Mouse (Mus musculus): Measurements from ENCODE around the gene Bpifb5. TPM values are rescaled to one million over a fixed set of nuclear protein-coding genes. Genes with fewer than 3 reads are reported as not detected.

Bpifb5 gene
- polyA plus RNA-seq (2012; rRNA removed; ENCODE audit: low replicate concordance): 0.13 and 18.8 TPM in 2 replicates

DNA sequence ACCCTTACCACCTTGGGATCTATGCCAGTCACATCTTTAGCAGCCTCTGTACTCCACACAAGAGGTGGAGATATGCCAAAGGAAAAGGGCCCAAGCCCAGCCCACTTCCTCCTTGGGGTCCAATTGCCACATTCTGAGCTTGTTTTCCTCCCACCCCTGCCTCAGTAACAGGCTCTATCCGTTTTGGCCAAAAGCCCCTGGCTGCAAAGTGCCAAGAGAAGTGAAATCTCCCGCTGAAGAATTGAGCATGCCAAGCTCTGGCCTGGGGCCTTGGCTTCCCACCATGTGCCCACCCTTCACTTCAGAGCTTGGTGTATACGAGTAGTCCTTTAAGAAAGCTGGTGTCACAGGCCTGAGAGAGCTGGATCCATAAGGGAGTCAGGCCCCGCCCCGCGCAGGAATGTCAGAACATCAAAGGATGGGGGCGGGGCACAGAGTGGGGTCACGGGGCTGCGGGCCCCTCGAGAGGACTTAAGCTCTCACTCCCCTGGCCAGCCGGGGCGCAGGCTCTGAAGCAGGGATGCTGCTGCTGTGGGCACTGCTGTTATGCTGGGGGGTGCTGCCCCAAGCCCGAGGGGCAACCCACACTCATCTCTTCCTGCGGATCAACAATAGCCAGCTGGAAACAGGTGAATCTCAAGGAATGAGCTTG lies at the start of gene Bpifb5:
Gene Bpifb5, plus strand, starts transcription at position 478 of the 652 bp plus-strand sequence.

DNA sequence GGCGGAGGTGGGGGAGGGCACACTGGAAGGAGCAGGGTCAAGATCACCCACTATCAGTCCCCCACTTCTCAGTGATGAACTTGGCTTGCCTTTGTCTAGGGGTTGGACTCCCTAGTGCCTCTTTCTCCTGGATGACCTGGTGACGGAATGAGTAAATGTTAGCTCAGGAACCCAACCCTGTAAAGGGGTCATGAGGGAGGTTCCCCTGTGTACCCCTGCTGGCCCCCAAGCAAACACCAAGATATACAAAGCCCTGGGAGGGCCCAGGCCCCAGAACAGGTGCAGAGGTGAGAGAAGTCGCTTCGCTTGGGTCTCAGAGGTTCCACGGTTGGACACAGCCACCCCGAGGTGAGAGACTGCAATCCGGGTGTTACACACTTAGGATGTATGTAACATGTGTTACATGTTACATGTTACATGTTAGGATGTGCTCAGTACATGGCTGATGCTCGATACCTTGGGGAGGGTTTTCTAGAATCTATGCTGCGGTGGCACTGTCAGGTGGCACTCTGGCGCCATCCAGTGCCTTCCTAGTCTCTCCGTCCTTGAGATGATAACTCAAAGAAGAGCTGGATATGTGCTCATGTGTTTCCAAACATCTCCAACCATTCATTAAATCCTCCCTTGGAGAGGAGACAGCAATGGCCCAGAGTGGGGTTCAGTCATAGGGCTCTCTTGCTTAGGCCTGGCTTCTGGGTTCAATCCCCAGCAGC lies 32.8 kb upstream of the Bpifb5 start, which contains the start of gene Bpifb1:
Gene Bpifb1, plus strand, starts transcription at position 273 of the 713 bp plus-strand sequence.

DNA sequence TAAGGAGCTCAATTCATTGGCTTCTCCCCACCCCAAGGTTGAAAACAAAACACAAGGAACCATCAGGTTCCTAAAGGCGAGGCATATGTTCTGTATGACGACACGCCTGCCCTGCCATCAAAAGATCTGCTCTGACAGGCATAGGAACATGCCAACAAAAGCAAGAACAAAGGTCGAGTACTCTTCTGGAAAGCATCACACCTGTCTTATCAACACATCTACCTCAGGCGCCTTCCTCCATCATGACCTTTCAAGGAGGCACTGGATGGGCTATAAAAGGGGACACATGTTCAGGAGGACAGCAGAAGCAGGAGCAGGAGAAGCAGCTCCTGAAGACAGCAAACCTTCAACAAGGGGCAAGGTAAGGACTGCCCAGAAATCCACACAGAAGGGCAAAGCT lies 34.0 kb downstream of the Bpifb5 start, which contains the start of gene Bpifb9a:
Gene Bpifb9a, plus strand, starts transcription at position 301 of the 400 bp plus-strand sequence.

Other genes starting within 250 kb of the Bpifb5 start
- not detected in 2 replicates for gene Bpifa6, start 248.8 kb upstream of the Bpifb5 start, polyA plus RNA-seq (2012; rRNA removed; ENCODE audit: low replicate concordance)
- not detected in 2 replicates for gene Bpifa2, start 215.5 kb upstream of the Bpifb5 start, polyA plus RNA-seq (2012; rRNA removed; ENCODE audit: low replicate concordance)
- not detected in 2 replicates for gene Bpifa3, start 93.4 kb upstream of the Bpifb5 start, polyA plus RNA-seq (2012; rRNA removed; ENCODE audit: low replicate concordance)
- gene Bpifa1, start 80.9 kb upstream of the Bpifb5 start, polyA plus RNA-seq (2012; rRNA removed; ENCODE audit: low replicate concordance): 0.10 TPM in 1 of 2 replicates, not detected in the other
- gene Bpifa5, start 61.1 kb upstream of the Bpifb5 start, polyA plus RNA-seq (2012; rRNA removed; ENCODE audit: low replicate concordance): not detected in 2 replicates
- 0.09 and 0.54 TPM in 2 replicates for gene Bpifb1, start 32.9 kb upstream of the Bpifb5 start, polyA plus RNA-seq (2012; rRNA removed; ENCODE audit: low replicate concordance)
- gene Bpifb9a, start 34.1 kb downstream of the Bpifb5 start, polyA plus RNA-seq (2012; rRNA removed; ENCODE audit: low replicate concordance): not detected in 2 replicates
- not detected in 2 replicates for gene Bpifb9b, start 83.5 kb downstream of the Bpifb5 start, polyA plus RNA-seq (2012; rRNA removed; ENCODE audit: low replicate concordance)
- 11.2 and 12.8 TPM in 2 replicates for gene Cdk5rap1, start 149.3 kb downstream of the Bpifb5 start, polyA plus RNA-seq (2012; rRNA removed; ENCODE audit: low replicate concordance)
- gene Snta1, start 184.4 kb downstream of the Bpifb5 start, polyA plus RNA-seq (2012; rRNA removed; ENCODE audit: low replicate concordance): 25.8 and 67.9 TPM in 2 replicates
- gene Cbfa2t2, start 212.7 kb downstream of the Bpifb5 start, polyA plus RNA-seq (2012; rRNA removed; ENCODE audit: low replicate concordance): 11.2 and 20.3 TPM in 2 replicates

All from subcutaneous adipose tissue, adult 2 months (tissue).